Mouse (Mus musculus): ENCODE results near the gene Ormdl3.

Ormdl3 gene

GRCm38 (mm10) chr11:98563025-98563424, 24.1 kb downstream of the Ormdl3 start:
- in situ Hi-C loops (cut with MboI, MseI), result no loop called here

- in situ Hi-C loops (cut with MboI, MseI), result no loop called here
Observed at GRCm38 (mm10) chr11:98560942-98561341, 26.2 kb downstream of the Ormdl3 start.

GRCm38 (mm10) chr11:98555124-98555700, 32.0 kb downstream of the Ormdl3 start:
- in situ Hi-C loops (cut with MboI, MseI), result loop anchor here (5.0 to 10.0 kb wide), 2 partner anchors 42 to 1290 kb away; partner anchors contain the start of gene Lrrc3c (in 2 of the 2)

GRCm38 (mm10) chr11:98553966-98554365, 33.2 kb downstream of the Ormdl3 start:
- in situ Hi-C loops (cut with MboI, MseI), result loop anchor here (5.0 to 10.0 kb wide), 2 partner anchors 87 to 1289 kb away; no protein-coding TSS in a partner anchor

- in situ Hi-C loops (cut with MboI, MseI), result loop anchor here (5.0 to 10.0 kb wide), 2 partner anchors 84 to 1286 kb away; no protein-coding TSS in a partner anchor
Observed at GRCm38 (mm10) chr11:98550975-98551828, 36.0 kb downstream of the Ormdl3 start, which contains the start of gene Zpbp2. TSS of gene Zpbp2 (plus strand) at chr11:98551097.

GRCm38 (mm10) chr11:98550311-98550974, 36.7 kb downstream of the Ormdl3 start:
- in situ Hi-C loops (cut with MboI, MseI), result loop anchor here (5.0 to 10.0 kb wide), 2 partner anchors 83 to 1286 kb away; no protein-coding TSS in a partner anchor

- in situ Hi-C loops (cut with MboI, MseI), result no loop called here
Observed at GRCm38 (mm10) chr11:98549363-98549762, 37.8 kb downstream of the Ormdl3 start.

GRCm38 (mm10) chr11:98547308-98547693, 39.9 kb downstream of the Ormdl3 start:
- in situ Hi-C loops (cut with MboI, MseI), result no loop called here

- in situ Hi-C loops (cut with MboI, MseI), result no loop called here
Observed at GRCm38 (mm10) chr11:98546529-98547307, 40.5 kb downstream of the Ormdl3 start.

GRCm38 (mm10) chr11:98545711-98546231, 41.4 kb downstream of the Ormdl3 start, which contains the start of gene Ikzf3:
TSS of gene Ikzf3 (minus strand) at chr11:98546031.
- in situ Hi-C loops (cut with MboI, MseI), result no loop called here

- in situ Hi-C loops (cut with MboI, MseI), result no loop called here
Observed at GRCm38 (mm10) chr11:98544890-98545677, 42.1 kb downstream of the Ormdl3 start.

GRCm38 (mm10) chr11:98543414-98543813, 43.8 kb downstream of the Ormdl3 start:
- in situ Hi-C loops (cut with MboI, MseI), result no loop called here

GRCm38 (mm10) chr11:98542553-98542952, 44.6 kb downstream of the Ormdl3 start:
- in situ Hi-C loops (cut with MboI, MseI), result no loop called here

GRCm38 (mm10) chr11:98540319-98540718, 46.8 kb downstream of the Ormdl3 start:
- in situ Hi-C loops (cut with MboI, MseI), result no loop called here

- in situ Hi-C loops (cut with MboI, MseI), result no loop called here
Observed at GRCm38 (mm10) chr11:98537480-98538034, 49.6 kb downstream of the Ormdl3 start.

Measured in T-helper 17 cell (primary cell).